Mouse (Mus musculus) large intestine, adult 2 months (tissue): ENCODE results near the gene Vapb. TPM values are rescaled to one million over a fixed set of nuclear protein-coding genes. Genes with fewer than 3 reads are reported as not detected.

Source experiments
- DNase-seq: peaks from one replicate; pipeline ENCODE4 v3.0.0-alpha.2; 2012; ENCODE audit warnings: low read depth, low spot score
- WGBS: fragments of 180-500 bp; shearing (Covaris S2); methylation state at CpG from one replicate; pipeline ENCODE4 v1.1.7; 2018; 5-methylcytosine and 5-hydroxymethylcytosine counted together
- polyA plus RNA-seq: library from polyadenylated mRNA; depleted of rRNA; stranded (reverse); fragments of >200 nt; gene quantifications from 2 replicates; pipeline ENCODE4 v1.2.3, GENCODE M21; 2012

Gene Vapb
- polyA plus RNA-seq, 1 experiment, result 11.0 TPM

DNA sequence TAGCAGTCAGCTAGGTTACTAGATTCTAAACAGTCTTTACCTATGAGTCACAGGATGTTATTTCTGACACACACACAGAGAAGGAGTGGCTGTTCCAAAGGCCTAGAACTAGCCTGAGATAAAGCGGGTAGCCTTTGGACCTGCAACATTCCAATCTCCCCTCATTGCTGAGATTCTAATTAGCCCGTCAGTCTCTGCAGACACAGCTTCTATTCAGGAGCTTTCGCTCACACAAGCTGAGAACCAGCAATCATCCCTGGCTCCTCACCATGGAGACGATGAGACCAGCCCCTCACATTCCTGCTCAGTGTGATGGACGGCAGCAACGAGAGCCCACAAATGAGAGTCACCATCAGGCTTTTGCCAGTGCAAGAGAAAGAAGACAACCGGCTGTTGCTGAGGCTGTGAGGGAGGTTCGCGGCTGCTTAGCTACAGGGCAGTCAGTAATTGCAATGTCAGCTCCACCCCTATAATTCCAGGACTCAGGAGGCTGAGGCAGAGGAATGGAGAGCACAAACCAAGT, 6.8 kb upstream of the Vapb start:
- WGBS, result 23% methylated on average over 9 of the region's 9 CpGs

DNA sequence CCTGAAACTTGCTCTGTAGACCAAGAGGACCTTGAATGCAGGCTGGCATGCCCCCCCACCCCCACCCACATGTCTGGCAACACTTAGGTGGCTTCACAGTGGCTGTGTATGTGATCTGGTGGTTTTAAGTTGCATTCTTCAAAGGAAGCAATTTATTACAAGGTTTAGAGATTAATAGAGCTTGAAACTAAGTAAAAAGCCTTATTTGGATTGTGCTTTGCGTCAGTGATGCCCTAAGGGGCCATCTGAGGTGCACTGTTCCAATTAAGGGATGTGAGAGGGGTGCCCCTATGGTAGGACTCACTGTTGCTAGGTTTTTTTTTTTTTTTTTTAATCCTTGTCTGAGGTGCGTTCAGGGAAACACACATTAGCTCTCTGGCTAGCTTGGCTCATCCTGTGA, 2.9 kb upstream of the Vapb start:
- DNase-seq, result no peak
- 78% methylated on average over 2 of the region's 2 CpGs for WGBS

More for the DNA sequence above, 6.8 kb upstream of the Vapb start:
- no peak for DNase-seq

DNA sequence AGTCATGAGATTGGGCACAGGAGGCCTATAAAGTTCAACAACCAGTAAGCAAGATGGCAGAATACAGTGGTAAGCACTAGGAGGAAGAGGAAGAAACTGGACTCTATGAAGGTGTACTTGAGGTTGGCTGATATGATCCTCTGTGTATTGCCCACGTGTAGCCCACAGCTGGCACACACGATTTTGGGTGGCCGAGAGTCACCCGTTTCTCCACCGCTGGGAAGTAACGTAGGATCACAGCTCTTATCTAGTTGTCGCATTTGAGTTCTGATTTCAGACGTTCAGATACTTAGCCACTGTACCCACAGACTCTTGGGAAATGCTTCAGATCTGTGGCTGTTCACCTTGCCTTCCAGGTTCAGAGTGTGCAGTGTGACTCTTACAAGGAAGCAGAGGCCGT, 921 bp downstream of the Vapb start:
- no peak for DNase-seq
- 75% methylated on average over 9 of the region's 9 CpGs for WGBS

DNA sequence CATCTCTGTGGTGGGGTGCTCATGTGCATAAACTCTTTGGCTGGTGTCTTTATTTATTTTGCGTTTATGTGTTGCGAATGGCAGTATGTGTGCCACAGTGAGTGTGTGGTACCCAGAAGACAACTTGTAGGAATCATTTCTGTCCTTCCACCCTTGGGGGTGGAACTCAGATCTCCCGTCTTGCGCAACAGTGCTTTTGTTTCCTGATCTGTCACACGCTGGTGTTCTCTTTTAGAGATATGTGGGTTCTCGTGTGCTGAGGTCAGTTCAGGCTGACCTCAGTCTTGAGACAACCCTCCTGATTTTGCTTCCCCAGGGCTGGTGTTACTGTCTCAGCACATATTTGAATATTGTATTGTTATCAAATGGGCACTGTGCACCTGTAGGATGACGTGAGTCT, 1.8 kb downstream of the Vapb start:
- no peak for DNase-seq
- WGBS, result 83% methylated on average over 7 of the region's 7 CpGs

DNA sequence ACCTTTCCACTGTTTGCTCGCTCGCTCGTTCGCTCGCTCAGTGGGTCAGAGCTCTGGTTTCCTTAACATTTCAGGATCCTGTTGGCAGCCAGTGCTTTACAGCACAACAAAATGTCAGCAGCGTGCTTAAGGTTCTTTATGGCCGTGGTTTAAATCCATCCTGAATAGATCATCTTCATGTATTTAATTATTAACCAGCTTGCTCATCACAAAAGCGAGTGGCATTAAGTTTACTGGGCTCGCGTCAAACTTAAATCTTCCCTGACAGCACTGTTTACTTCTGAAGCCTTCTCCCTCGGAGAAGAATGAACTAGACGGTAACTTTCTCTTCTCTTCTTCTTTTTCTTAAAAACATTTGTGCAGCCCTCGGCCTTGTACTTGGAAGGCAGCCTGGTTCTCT, 4.8 kb downstream of the Vapb start:
- 13% methylated on average over 13 of the region's 13 CpGs for WGBS
- DNase-seq, result peak; percentile 16

DNA sequence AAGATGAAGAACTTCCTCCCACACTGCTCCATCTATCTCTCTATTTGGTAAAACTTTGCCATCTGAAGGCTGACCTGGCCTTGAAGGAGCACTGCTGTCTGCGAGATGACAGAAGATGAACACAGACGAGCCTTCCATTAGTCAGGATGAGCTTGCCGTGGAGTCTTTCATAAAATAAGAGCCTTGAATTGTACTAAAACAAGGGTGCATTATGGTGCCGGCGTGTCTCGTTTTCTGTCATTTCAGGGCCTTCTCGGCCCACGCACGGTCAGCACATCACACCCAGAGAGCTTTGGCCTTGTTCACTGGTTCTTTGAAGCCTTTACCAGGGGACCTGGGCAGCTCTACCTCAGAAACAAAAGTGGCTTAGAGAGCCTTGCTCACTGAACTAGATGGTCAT, 5.4 kb downstream of the Vapb start:
- WGBS, result 76% methylated on average over 9 of the region's 9 CpGs

DNA sequence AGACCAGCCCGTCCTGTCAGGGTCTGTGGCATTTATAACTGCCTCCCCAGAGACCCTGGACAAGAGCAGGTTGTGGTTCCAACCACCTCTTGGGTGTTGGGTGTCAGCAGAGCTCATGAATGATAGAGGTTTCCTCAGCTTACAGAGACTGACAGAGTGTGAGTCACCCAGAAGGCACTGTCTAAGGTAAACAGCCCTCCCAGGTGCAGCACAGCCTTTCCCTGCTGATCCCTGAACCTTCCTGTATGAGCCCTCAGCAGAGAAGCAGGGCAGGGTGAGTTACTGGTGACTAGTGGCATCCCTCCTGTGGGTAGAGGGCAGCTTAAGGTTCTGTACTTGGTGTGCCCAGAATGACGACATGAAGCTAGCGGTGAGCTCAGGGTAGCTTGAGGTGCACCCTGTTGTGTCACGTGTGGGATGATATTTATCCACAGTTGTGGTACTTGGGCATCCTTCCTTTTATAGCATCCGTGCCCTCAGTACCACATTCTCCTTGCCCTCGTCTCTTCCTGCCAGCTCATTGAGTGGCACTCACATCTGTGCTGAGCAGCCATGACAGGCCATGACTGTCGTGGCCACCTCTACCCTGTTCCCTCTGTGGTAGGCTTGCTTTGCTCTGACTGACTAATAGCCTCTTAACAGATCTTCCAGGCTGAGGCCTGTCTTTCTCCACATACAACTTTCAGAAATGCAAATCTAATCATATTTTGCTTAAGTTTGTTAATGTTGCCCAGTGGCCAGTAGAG, 6.9 kb downstream of the Vapb start:
- no peak for DNase-seq
- 71% methylated on average over 7 of the region's 7 CpGs for WGBS

More for the DNA sequence above, 5.4 kb downstream of the Vapb start:
- no peak for DNase-seq

DNA sequence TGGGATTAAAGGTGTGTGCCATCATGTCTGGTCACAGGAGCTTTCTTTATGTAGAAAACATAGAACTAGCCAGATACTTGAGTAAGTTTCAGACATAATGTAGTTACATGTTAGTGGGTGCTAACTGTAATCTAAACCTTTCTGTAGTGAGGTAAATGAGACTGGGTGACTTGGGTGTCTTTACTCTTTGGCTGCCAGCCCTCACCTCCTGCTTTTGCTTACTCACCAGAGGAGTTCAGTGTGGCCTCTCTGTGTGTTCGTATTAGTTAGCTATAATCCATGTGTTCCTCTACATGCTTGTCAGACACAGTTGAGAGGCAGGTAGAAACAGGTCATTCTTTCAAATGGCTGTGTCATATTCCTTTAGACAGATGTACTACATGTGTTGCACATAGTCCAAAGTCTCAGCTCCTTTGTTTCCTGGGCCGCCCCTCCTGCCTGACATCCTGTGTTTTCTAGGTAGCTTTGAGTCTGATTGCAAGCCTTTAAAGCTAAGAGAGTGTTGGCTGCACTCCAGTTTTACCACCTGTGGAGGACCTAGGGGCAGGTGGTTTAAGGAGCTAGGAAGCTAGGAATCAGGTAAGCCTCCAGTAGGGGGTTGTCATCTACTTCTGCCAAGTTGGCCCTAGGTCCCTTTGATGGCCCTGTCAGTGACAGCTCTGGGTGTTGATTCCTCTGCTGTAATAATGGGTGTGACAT, 11.8 kb downstream of the Vapb start:
- no peak for DNase-seq
- 40% methylated on average over 2 of the region's 2 CpGs for WGBS

DNA sequence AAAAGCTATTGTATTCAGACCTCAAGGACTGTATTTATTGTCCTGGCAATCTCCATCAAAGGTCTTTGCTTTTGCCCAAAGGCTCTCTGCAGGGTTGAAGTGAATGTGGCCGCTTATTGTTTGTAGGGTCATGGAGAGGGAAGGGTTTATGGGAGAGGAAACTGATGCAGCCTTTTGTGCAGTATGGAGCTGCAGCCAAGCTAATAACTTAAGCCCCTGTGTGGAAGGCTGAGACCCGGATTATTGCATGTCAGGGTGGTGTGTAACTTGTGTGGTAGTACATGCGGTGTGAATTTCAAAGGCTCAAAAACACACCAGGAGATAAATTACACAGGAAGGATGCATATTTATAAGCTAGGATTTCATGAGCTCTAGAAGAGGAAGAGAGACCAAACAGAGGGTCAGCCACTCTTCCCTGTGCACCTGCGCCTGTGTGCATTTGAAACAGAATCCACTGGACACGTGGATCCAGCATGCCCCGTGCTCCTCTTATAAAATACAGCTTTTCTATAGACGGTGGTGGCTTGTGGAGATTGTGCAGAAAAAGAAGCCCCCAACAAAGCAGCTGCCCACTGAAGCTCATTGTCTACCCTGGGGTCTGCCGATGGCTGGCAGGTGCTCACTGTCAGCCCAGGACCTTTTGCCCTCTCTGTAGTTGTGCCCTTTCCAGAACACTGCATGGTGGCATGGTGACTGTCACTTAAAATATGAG, 18.3 kb downstream of the Vapb start:
- WGBS, result 70% methylated on average over 8 of the region's 8 CpGs
- no peak for DNase-seq

DNA sequence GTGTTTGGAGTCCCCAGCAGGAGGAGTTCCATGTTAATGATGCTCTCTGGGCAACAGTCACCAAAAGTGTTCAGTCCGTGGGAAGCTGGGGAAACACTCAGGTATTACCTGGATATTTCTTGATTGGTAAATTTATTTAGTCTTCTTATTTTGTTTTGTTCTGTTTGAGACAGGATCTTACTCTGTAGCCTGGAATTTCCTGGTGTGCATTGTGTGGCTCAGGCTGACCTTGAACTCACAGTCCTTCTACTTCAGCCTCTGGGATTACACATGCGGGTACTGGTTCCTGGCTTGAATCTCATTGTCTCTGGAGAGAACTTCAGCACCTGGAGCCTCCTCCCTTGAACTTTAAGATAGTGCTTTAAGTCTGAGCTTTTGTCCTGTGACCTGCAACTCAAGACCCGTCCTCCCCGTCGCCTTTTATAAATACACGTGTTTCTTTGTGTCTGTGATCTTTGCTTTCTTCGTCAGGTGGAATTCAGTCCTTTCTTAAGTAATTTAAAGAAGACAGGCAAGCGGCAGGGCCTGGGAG, 20.4 kb downstream of the Vapb start:
- no peak for DNase-seq
- 87% methylated on average over 8 of the region's 8 CpGs for WGBS

DNA sequence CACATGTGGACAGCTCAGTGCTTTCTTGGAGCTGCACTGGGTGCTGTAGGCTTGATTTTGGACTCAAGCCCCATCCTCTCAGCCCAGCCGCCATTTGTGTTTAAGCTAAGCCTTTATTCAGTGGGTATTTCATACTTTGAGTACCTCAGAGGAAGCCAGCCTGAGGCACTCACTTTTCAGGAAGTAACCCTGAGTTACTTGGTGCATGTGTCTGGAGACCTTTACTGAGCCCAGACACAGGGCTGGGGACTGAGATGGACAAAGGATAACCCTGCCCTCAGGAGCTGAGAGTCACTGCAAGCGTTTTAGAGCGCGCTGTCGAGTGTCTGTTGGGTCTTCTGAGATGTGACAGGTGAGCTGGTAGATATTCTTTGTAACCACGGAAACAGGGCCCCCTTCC, 23.3 kb downstream of the Vapb start:
- WGBS, result 91% methylated on average over 6 of the region's 6 CpGs

DNA sequence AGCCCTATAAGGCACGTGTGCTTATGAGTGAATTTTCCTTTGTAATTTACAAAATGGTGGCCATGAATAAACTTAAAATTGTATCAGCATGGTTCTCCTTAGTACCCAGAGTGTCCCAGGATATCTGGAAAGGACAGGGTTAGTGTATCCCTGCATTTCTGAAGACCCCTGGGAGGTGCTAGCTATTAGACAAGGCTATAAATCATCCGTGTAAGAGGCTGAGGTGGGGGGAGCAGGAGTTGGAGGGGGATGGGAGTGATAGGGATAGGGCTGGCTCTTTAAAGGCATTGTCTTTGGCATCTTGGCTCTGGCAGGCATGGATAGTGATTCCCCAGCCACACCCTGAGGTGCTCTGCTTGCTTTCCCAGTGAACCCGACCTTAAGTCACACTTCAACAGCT, 27.3 kb downstream of the Vapb start:
- 54% methylated on average over 3 of the region's 3 CpGs for WGBS
- no peak for DNase-seq

More for the DNA sequence above, 23.3 kb downstream of the Vapb start:
- no peak for DNase-seq

DNA sequence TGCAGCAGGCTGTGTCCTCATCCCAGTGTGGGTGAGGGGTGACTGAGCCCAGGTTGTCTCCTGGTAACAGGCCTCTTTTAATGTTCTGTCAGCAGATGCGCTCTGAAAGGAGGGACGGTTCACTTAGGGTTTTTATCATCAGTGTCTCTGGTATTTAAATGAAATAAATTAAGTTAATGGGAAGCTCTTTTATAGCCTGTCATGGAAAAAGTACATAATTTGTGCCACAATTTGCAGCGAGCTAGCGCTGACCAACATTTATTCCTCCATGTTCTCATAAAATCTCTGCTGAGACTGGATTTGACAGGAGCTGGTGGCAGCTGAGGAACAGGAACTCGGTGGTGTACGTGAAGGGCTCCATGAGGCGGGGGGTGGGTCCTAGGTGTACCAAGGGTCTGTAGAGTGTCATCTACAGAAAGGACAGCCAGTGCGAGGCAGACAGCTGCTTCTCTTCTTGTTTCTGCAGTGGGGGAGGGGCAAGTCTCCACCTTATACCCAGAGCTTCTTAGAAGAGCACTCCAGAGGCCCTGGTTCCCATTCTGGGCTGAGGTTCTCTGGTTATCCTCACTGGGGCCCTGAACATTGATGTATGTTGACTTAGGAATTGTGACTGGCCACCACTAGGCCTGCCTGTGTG, 30.8 kb downstream of the Vapb start:
- 72% methylated on average over 8 of the region's 8 CpGs for WGBS
- DNase-seq, result no peak

DNA sequence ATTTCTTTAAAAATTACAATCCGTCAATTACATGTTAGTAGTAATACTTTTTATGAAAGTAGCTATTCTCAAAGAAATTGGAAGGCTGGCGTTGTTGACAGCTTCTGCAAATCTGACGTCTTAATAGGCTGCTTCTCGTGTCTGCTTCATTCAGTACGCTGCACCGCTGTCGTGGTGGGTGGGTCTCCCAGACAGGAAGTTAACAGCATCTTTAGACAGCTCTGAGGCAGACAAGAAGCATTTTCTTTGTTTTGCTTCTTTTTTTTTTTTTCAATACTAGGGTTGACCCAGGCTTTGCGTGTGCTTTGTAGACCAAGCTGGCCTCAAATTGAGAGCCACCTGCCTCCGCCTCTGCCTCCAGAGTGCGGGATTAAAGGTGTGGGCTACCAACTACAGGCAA, 31.9 kb downstream of the Vapb start:
- no peak for DNase-seq
- 79% methylated on average over 10 of the region's 10 CpGs for WGBS

DNA sequence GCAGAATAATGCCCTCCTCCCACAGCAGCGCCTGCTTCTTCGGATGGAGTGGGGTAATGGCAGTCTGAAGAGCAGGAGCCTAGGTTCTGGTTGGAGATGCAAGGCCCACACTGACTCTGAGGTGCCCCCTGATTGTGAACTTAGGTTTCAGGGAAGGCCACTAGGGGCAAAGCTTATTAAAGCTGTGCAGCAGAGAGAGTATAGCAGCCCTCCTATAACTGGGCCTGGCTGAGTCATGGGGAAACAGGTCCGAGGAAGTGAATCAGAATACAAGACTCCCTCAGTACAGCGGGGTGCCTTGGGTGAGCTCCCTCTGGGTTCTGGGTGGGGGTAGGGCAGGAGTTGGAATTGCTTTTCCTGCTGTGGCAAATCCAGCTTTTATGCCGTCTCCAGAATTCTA, 33.3 kb downstream of the Vapb start:
- DNase-seq, result no peak
- WGBS, result 58% methylated on average over 5 of the region's 5 CpGs

DNA sequence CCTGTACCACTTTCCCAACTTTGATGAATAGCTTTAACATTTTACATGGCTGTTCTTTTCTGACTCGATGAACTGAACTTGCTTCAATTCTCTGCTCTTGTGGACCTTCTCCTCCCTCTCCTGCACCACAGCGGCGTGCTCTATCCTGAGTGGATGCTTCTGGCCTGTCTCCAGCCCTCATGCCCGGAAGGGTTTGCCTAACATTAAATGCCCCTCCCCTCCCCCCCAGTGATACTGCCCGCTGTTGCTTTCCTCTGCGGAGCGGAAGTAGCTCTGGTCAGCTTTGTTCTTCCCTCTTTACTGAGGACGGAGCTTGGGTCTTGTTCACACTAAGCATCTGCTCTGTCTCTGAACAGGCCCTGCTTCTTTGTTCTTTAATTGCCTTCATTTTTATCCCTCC, 34.4 kb downstream of the Vapb start:
- DNase-seq, result no peak
- WGBS, result 28% methylated on average over 8 of the region's 8 CpGs

DNA sequence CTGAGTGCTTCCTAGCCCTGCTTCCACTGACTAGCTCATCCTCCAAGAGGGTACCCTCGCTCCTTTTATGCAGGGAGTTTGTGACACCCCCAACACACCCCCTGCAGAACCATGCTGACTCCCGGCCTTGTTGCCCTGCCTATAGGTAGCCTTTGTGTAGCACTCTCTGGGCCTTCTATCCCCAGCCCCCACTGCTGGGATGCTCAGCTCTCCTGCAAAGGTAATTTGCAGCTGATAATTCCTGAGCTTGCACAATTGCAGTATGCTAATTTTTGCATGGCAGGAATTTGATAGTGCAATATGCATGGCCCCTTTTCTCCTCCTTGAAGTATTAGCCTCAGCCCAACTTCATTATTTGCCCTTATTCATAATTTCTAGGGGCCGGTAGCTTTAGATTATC, 38.2 kb downstream of the Vapb start:
- no peak for DNase-seq
- WGBS, result 88% methylated on average over 3 of the region's 3 CpGs

DNA sequence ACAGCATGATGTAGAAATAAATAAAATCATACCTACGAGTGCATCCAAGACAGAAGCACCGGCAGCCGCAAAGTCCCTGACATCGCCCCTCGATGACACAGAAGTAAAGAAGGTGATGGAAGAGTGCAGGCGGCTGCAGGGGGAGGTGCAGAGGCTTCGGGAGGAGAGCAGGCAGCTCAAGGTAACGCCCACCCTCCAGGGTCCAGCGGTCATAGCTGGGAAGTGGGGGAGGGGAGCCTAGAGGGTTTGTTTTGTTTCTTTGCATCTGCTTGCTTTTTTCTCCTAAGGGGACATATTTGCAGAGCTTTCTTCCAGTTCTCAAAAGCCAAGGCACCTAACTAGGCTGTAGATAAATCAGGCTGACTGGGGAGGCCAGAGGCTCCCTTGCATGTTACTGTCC, 38.8 kb downstream of the Vapb start:
- DNase-seq, result no peak
- WGBS, result 67% methylated on average over 9 of the region's 9 CpGs

DNA sequence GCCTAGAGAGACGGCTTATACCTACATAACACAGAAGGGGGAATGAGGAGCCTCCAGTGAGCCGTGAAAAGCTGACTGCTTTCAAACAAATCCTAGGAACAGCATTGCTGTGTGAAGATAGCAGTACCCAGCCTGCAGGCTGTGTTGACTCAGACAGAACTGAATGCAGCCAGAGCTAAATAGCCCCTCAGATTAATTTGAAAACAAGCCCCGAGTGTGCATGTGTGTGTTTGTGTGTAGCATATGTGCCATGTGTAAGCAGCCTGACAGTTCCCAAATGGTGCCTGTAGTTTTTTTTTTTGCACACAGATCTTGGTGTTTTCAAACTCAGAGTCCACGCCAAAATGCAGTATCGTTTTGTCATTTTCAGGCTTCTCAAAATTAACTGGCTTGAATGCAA, 43.6 kb downstream of the Vapb start:
- 83% methylated on average over 5 of the region's 5 CpGs for WGBS
- DNase-seq, result no peak

DNA sequence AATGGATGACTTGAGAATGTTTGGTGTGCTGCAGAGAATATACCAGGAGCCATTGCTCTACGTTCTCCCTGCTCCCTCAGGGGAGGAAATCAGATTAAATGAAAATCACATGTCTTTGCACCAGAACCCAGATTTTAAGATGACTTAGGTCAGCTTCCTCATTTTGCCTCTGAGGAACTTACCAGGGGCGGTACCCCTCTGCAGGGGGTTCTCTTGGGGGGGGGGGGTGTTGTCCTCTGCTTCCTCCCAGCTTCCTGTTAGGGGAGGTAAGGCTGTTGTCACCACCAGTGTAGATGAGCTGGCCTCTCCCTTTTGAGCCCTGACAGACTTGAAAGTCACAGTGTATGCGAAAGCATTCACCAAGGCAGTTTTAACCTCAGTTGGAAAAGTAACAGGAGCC, 47.1 kb downstream of the Vapb start:
- WGBS, result 85% methylated on average over 3 of the region's 3 CpGs
- DNase-seq, result no peak
